Mouse (Mus musculus) intestine, embryonic 15.5 days (tissue): ENCODE results near the gene E130308A19Rik. TPM values are rescaled to one million over a fixed set of nuclear protein-coding genes. Genes with fewer than 3 reads are reported as not detected.
A peak's percentile ranks its signal among the peaks of the same experiment; 100 is the strongest.

Experiments
- ATAC-seq: fragments of 200-750 bp; cut with Nextera tagmentation; 2 replicates; pipeline ENCODE4 v1.8.0; 2017; ENCODE audit warnings: moderate TSS enrichment, moderate library complexity
- H3K27ac ChIP-seq: fragments of 300-500 bp; sonication (generic); 2 replicates; pipeline ENCODE4 v1.5.1; 2015; ENCODE audit warnings: mild to moderate bottlenecking, inconsistent platforms
- H3K27me3 ChIP-seq: fragments of 300-500 bp; sonication (generic); replicated peaks from 2 replicates; pipeline ENCODE4 v1.6.1; 2015; ENCODE audit warnings: inconsistent platforms
- H3K36me3 ChIP-seq: fragments of 300-500 bp; sonication (generic); 2 replicates; pipeline ENCODE4 v1.6.1; 2015; ENCODE audit warnings: inconsistent platforms
- H3K4me1 ChIP-seq: fragments of 300-500 bp; sonication (generic); replicated peaks from 2 replicates; pipeline ENCODE4 v1.6.1; 2015; ENCODE audit warnings: inconsistent platforms
- H3K4me2 ChIP-seq: fragments of 300-500 bp; sonication (generic); replicated peaks from 2 replicates; pipeline ENCODE4 v1.6.1; 2015; ENCODE audit warnings: mild to moderate bottlenecking, inconsistent platforms
- H3K4me3 ChIP-seq: fragments of 300-500 bp; sonication (generic); replicated peaks from 2 replicates; pipeline ENCODE4 v1.5.1; 2015; ENCODE audit warnings: inconsistent platforms
- H3K9ac ChIP-seq: fragments of 300-500 bp; sonication (generic); 2 replicates; pipeline ENCODE4 v1.6.1; 2015; ENCODE audit warnings: inconsistent platforms
- H3K9me3 ChIP-seq: fragments of 300-500 bp; sonication (generic); 2 replicates; pipeline ENCODE4 v1.6.1; 2016; ENCODE audit warnings: inconsistent platforms
- WGBS: fragments of 180-500 bp; shearing (Covaris S2); methylation state at CpG from one replicate; pipeline ENCODE4 v1.1.7; 2015; 5-methylcytosine and 5-hydroxymethylcytosine counted together
- polyA plus RNA-seq: library from polyadenylated mRNA; unstranded; fragments of >200 nt; fragmentation: Nextera tagmentation; extraction: Ambion mirVana; gene quantifications from 2 replicates; pipeline ENCODE4 v1.2.1, GENCODE M21; 2015

E130308A19Rik gene
- polyA plus RNA-seq, 1 experiment from 2014 or later, result 15.1 TPM

GRCm38 (mm10) chr4:59697869-59698268, 71.9 kb downstream of the E130308A19Rik start:
- H3K9me3 ChIP-seq, result no peaks in the 10 kb centered on the region
- no peaks in the 10 kb centered on the region for H3K27me3 ChIP-seq
- WGBS, result 54% methylated on average over 3 of the region's 3 CpGs
- H3K27ac ChIP-seq, result no peak overlapping the region
- no peak overlapping the region for H3K4me3 ChIP-seq
- peak; percentile 59; the same call in 1 of the 2 replicates for ATAC-seq
- no peak overlapping the region for H3K9ac ChIP-seq
- H3K36me3 ChIP-seq, result no peaks in the 10 kb centered on the region
- no peak overlapping the region for H3K4me2 ChIP-seq
- peaks cover 7% of the 10 kb centered on the region; the same call in 1 of the 2 replicates for H3K4me1 ChIP-seq

GRCm38 (mm10) chr4:59699014-59699792, 73.2 kb downstream of the E130308A19Rik start:
- H3K9ac ChIP-seq, result no peak overlapping the region
- H3K9me3 ChIP-seq, result no peaks in the 10 kb centered on the region
- 69% methylated on average over 4 of the region's 4 CpGs for WGBS
- no peak overlapping the region for H3K4me3 ChIP-seq
- no peak overlapping the region for H3K27ac ChIP-seq
- no peaks in the 10 kb centered on the region for H3K36me3 ChIP-seq
- no peak overlapping the region for H3K4me2 ChIP-seq
- no peaks in the 10 kb centered on the region for H3K27me3 ChIP-seq
- peaks cover 7% of the 10 kb centered on the region; the same call in 1 of the 2 replicates for H3K4me1 ChIP-seq
- no peak for ATAC-seq

GRCm38 (mm10) chr4:59709321-59709720, 83.3 kb downstream of the E130308A19Rik start:
- Histone ChIP-seq H3K4me3 (no peak overlapping the region), H3K27ac (no peak overlapping the region), H3K9me3 (no peaks in the 10 kb centered on the region), H3K9ac (no peak overlapping the region), H3K4me2 (no peak overlapping the region), H3K27me3 (no peaks in the 10 kb centered on the region), H3K36me3 (no peaks in the 10 kb centered on the region), H3K4me1 (no peaks in the 10 kb centered on the region)
- WGBS, result 91% methylated on average over 5 of the region's 5 CpGs
- no peak for ATAC-seq

GRCm38 (mm10) chr4:59710736-59711389, 84.9 kb downstream of the E130308A19Rik start:
- WGBS, result 64% methylated on average over 8 of the region's 8 CpGs
- Histone ChIP-seq H3K9me3 (no peaks in the 10 kb centered on the region), H3K9ac (no peak overlapping the region), H3K4me3 (no peak overlapping the region), H3K36me3 (no peaks in the 10 kb centered on the region), H3K4me2 (no peak overlapping the region), H3K27me3 (no peaks in the 10 kb centered on the region), H3K4me1 (no peaks in the 10 kb centered on the region), H3K27ac (no peak overlapping the region)
- ATAC-seq, result peak; percentile 47; the same call in 1 of the 2 replicates

GRCm38 (mm10) chr4:59712451-59712850, 86.4 kb downstream of the E130308A19Rik start:
- Histone ChIP-seq H3K9me3 (no peaks in the 10 kb centered on the region), H3K4me2 (no peak overlapping the region), H3K27ac (no peak overlapping the region), H3K27me3 (no peaks in the 10 kb centered on the region), H3K4me1 (no peaks in the 10 kb centered on the region), H3K9ac (no peak overlapping the region), H3K4me3 (no peak overlapping the region), H3K36me3 (no peaks in the 10 kb centered on the region)
- WGBS, result 61% methylated on average over 6 of the region's 6 CpGs
- no peak for ATAC-seq

GRCm38 (mm10) chr4:59712955-59713354, 86.9 kb downstream of the E130308A19Rik start:
- Histone ChIP-seq H3K9ac (no peak overlapping the region), H3K27me3 (no peaks in the 10 kb centered on the region), H3K4me2 (no peak overlapping the region), H3K27ac (no peak overlapping the region), H3K36me3 (no peaks in the 10 kb centered on the region), H3K4me1 (no peaks in the 10 kb centered on the region), H3K9me3 (no peaks in the 10 kb centered on the region), H3K4me3 (no peak overlapping the region)
- 60% methylated on average over 2 of the region's 2 CpGs for WGBS
- ATAC-seq, result no peak

GRCm38 (mm10) chr4:59714472-59714871, 88.5 kb downstream of the E130308A19Rik start:
- Histone ChIP-seq H3K4me2 (no peak overlapping the region), H3K4me1 (no peaks in the 10 kb centered on the region), H3K27me3 (no peaks in the 10 kb centered on the region), H3K9ac (no peak overlapping the region), H3K36me3 (no peaks in the 10 kb centered on the region), H3K27ac (no peak overlapping the region), H3K9me3 (no peaks in the 10 kb centered on the region), H3K4me3 (no peak overlapping the region)
- 78% methylated on average over 6 of the region's 6 CpGs for WGBS
- no peak for ATAC-seq

- H3K9ac ChIP-seq, result no peak overlapping the region
- WGBS, result 79% methylated on average over 7 of the region's 7 CpGs
- no peaks in the 10 kb centered on the region for H3K36me3 ChIP-seq
- no peaks in the 10 kb centered on the region for H3K27me3 ChIP-seq
- H3K4me3 ChIP-seq, result no peak overlapping the region
- H3K4me2 ChIP-seq, result no peak overlapping the region
- H3K9me3 ChIP-seq, result no peaks in the 10 kb centered on the region
- H3K27ac ChIP-seq, result no peak overlapping the region
- no peaks in the 10 kb centered on the region for H3K4me1 ChIP-seq
- ATAC-seq, result no peak
Observed at GRCm38 (mm10) chr4:59714926-59715325, 88.9 kb downstream of the E130308A19Rik start.

GRCm38 (mm10) chr4:59715531-59715930, 89.5 kb downstream of the E130308A19Rik start:
- Histone ChIP-seq H3K9ac (no peak overlapping the region), H3K4me3 (no peak overlapping the region), H3K9me3 (no peaks in the 10 kb centered on the region), H3K27me3 (no peaks in the 10 kb centered on the region), H3K27ac (no peak overlapping the region), H3K4me1 (no peaks in the 10 kb centered on the region), H3K36me3 (no peaks in the 10 kb centered on the region), H3K4me2 (no peak overlapping the region)
- ATAC-seq, result no peak
- WGBS, result 92% methylated on average over 3 of the region's 3 CpGs

GRCm38 (mm10) chr4:59717349-59717748, 91.3 kb downstream of the E130308A19Rik start:
- H3K9me3 ChIP-seq, result no peaks in the 10 kb centered on the region
- H3K4me2 ChIP-seq, result no peak overlapping the region
- peak; percentile 78 for ATAC-seq
- 0 out of 2 replicates have a peak overlapping the region, but pooled peaks have one; percentile 22 for H3K27ac ChIP-seq
- no peaks in the 10 kb centered on the region for H3K27me3 ChIP-seq
- no peaks in the 10 kb centered on the region for H3K36me3 ChIP-seq
- no peak overlapping the region for H3K9ac ChIP-seq
- no peak overlapping the region for H3K4me3 ChIP-seq
- H3K4me1 ChIP-seq, result no peaks in the 10 kb centered on the region
- 64% methylated on average over 4 of the region's 4 CpGs for WGBS

- no peak overlapping the region for H3K4me2 ChIP-seq
- 58% methylated on average over 8 of the region's 8 CpGs for WGBS
- no peaks in the 10 kb centered on the region for H3K27me3 ChIP-seq
- no peak overlapping the region for H3K9ac ChIP-seq
- no peaks in the 10 kb centered on the region for H3K4me1 ChIP-seq
- no peaks in the 10 kb centered on the region for H3K9me3 ChIP-seq
- no peaks in the 10 kb centered on the region for H3K36me3 ChIP-seq
- ATAC-seq, result peak; percentile 62
- no peak overlapping the region for H3K27ac ChIP-seq
- H3K4me3 ChIP-seq, result no peak overlapping the region
Observed at GRCm38 (mm10) chr4:59718542-59718941, 92.5 kb downstream of the E130308A19Rik start.

- WGBS, result 93% methylated on average over 32 of the region's 32 CpGs
- Histone ChIP-seq H3K27me3 (no peaks in the 10 kb centered on the region), H3K4me3 (no peak overlapping the region), H3K36me3 (no peaks in the 10 kb centered on the region), H3K4me2 (no peak overlapping the region), H3K9me3 (no peaks in the 10 kb centered on the region), H3K9ac (no peak overlapping the region), H3K27ac (no peak overlapping the region), H3K4me1 (no peaks in the 10 kb centered on the region)
- ATAC-seq, result no peak
Observed at GRCm38 (mm10) chr4:59719481-59720355, 93.7 kb downstream of the E130308A19Rik start.
